Mouse (Mus musculus) brain, embryonic 18.5 days (tissue): ENCODE results near the gene F930015N05Rik.

Experiments used
- DNase-seq: peaks from one replicate; pipeline ENCODE4 v3.0.0-alpha.2; 2012; ENCODE audit warnings: low read depth, low spot score

Gene F930015N05Rik

GRCm38 (mm10) chr11:64436412-64436727 is at the start of gene F930015N05Rik:
Gene F930015N05Rik, minus strand, starts transcription at chr11:64436653.
- no peak for DNase-seq

GRCm38 (mm10) chr11:64481445-64481844 is 45.0 kb upstream of the F930015N05Rik start:
- DNase-seq: no peak

DNA sequence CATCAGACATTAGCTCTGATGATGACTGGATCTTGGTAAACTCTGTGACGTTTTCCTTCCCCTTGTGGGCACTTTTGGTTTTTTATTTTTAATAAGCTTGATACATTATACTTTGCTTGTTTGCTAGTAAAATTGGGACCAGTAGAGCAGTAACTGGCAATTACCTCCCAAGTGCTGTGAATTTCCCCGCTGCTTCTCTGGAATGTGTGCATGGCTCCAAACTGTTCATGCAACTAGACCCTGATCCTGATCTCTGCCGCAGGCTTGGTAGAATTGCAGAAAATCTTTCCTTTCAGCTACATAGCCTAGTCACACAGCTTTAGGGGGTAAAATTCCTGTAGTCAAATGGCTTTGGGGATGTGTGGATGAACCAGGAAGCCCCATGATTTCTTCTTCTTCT is 37.2 kb upstream of the F930015N05Rik start:
- DNase-seq: no peak

DNA sequence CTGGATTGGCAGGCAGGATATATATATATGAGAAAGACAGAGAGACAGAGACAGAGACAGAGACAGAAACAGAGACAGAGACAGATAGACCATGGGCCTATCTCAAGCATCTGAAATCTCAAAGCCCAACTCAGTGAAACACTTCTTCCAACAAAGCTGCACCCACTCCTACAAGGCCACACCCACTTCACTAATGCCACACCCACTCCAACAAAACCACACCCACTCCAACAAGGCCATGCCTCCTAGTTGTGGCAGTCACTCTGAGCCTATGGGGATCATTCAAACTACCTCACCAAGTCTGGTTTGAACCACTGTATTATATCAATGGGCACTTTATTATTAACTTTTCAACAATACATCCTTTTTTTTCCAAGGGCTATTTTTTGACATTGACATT is 34.2 kb upstream of the F930015N05Rik start:
- DNase-seq: no peak

DNA sequence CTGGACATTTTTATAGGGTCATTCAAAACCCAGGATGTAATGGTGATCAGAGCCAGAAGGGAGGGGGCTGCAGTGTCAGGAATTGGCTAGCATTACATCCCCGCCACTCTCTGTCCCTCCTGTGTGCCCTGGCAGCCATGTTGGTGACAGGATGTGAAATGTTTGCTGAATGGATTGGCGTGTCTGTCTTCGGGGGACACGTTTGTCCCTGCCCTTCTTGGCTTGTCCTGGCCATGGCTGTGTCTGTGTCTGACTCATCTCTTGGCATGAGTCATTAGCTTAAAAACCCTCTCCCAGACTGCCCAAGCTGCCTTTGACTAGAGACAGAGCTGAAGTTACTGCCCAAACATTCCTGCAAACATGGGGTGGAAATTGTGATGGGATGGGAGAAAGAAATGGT is 32.3 kb upstream of the F930015N05Rik start:
- DNase-seq: no peak

- DNase-seq: no peak
These were observed 25.3 kb upstream of the F930015N05Rik start for GRCm38 (mm10) chr11:64461746-64462145.

- DNase-seq: no peak
These were observed 12.3 kb upstream of the F930015N05Rik start for GRCm38 (mm10) chr11:64448586-64449315.

GRCm38 (mm10) chr11:64445227-64445626 is 8.8 kb upstream of the F930015N05Rik start:
- DNase-seq: no peak

- DNase-seq: no peak
These were observed 6.2 kb upstream of the F930015N05Rik start for GRCm38 (mm10) chr11:64442701-64443100.

- peak; percentile 43 for DNase-seq
These were observed 5.7 kb upstream of the F930015N05Rik start for GRCm38 (mm10) chr11:64442119-64442518.

DNA sequence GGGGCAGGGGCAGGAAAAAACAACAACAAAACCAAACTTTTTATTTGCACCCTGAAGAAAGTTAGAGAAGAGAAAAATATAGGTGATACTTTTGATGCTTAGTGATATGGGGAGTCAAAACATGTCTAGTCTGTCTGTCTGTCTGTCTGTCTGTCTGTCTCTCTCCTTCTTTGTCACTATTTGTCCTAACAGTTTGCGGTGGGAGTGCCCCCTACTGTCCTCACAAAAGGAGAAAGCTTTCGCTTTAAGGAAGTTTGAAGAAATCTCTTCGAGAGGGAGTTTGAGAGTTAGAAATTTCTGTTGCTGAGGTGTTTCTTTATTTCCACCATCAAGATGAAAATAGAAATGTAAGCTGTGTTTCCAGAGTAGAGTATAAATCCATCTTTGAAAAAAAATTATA is 2.5 kb upstream of the F930015N05Rik start:
- no peak for DNase-seq

- DNase-seq: no peak
These were observed 1.3 kb upstream of the F930015N05Rik start for GRCm38 (mm10) chr11:64437721-64438120.

DNA sequence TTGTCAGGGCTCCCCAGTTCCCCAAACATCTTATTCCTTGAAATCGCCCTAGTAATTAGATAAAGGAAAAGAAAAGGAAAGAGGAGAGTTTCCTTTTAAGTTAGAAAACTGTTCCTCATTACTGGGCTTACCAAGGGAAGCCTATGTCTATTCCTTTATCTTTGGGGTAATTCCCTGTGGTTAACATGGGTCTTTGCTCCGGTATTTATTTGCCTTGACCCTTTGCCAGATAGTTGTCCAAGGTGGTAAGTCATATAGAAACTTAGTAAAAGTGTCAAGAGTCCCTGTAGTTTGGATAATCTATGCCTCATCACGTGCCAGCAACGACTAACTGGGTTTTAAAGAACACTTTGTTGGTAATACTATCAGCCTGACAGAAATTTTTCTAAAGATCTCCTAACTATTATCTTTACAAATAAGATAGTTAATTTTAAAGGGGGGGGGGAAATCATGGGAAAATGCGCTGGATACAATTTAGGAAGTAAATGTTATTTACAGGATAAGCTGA is 392 bp upstream of the F930015N05Rik start:
- DNase-seq: no peak

GRCm38 (mm10) chr11:64435546-64436411 is 674 bp downstream of the F930015N05Rik start:
- no peak for DNase-seq

GRCm38 (mm10) chr11:64434611-64435545 is 1.6 kb downstream of the F930015N05Rik start, which contains the start of gene Hs3st3a1:
Gene Hs3st3a1, plus strand, starts transcription at chr11:64435332.
- DNase-seq: no peak

GRCm38 (mm10) chr11:64418969-64419368 is 17.5 kb downstream of the F930015N05Rik start:
- no peak for DNase-seq

DNA sequence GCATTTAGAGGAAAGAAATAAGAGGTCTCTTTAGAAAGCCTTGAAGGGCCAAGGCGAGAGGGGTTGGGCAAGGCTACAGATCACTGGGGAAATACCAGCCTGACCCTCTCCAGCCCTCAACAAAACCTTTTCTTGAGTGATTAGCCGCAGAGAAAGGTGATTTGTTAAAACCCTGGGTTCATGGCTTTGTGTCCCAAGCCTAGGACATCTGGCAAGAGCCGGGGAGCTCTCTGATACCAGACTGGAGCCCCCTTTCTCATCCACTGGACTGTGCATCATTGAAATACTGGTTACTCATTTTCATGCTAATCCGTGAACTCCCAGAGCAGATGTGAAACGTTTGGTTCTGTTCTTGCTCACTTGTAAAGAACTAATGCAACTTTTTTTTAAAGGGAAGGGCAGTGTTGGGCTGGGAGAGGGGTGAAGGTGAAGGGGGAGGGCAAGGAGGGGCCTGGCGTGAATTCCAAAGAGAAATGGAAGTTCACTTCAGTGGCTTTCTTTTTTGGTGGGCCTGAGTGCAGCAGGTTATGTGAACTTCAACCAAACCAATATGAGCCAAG is 35.8 kb downstream of the F930015N05Rik start:
- no peak for DNase-seq

GRCm38 (mm10) chr11:64397612-64398011 is 38.8 kb downstream of the F930015N05Rik start:
- no peak for DNase-seq

DNA sequence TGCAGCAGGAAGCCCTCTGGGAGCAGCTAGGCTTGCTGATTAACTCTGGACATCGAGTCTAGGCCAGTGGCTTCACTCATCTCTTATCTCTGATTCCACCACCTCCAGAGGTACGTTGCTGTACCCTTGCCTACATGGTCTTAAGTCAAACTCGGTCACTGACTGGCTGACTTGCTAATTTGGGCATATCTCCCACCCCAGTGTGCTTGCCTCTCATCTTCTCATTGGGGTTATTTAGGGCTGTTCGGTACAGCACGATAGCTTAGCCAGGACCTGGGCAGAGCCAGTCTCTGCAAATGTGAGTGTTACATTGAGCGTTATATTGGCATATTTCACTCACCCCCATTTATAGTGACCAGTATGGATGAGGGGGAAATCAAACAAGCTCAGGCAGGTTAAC is 39.5 kb downstream of the F930015N05Rik start:
- DNase-seq: no peak

GRCm38 (mm10) chr11:64396331-64396881 is 40.0 kb downstream of the F930015N05Rik start:
- DNase-seq: peak; percentile 37

GRCm38 (mm10) chr11:64386333-64386732 is 50.1 kb downstream of the F930015N05Rik start:
- DNase-seq: no peak
